In the genomic region with DNA sequence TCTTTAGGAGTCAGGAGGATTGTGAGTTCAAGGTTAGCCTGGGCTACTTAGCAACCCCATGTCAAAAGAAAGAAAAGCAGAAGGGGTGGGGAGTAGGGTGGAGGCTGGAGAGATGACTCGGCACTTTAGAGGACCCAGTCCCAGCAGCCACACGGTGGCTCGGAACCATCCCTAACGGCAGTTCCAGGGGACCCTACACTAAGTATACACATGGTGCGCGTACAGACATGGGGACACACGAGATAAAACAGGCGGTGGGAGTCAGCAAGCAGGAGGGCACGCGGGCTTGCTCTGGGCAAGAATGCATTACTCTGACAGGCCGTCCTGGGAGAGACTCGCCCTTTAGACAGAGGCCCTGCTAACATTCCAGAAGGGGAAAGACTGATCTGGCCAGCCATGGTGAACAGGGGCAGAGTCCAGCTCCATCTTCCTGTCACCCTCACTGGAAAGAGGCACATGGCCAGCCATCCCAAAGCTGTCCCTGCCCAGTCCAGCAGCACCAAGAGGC, we compare ENCODE assay signal across 8 mouse cellular contexts. TPM values are rescaled to one million over a fixed set of nuclear protein-coding genes. Genes with fewer than 3 reads are reported as not detected.
DNase-seq lines count a peak whose midpoint lies in the region; ATAC-seq and TF ChIP-seq lines count a peak whose summit lies in the region.

No protein-coding gene starts in this region.

- no peak for TF ChIP-seq CTCF in layer of hippocampus, adult 2 months (conservative IDR thresholded peaks at IDR 0.05)

- intact Hi-C loops in heart, postnatal 10 days (cut with DNase I): no loop called here
- intact Hi-C loops in left cerebral cortex, postnatal 36 days (cut with DNase I): no loop called here

- WGBS in kidney, embryonic 15.5 days: 51% methylated on average over 12 of the region's 12 CpGs

- ATAC-seq in kidney, embryonic 15.5 days (replicated peaks; ENCODE audit: low FRiP score): peak; percentile 15; the same call in 1 of the 2 replicates

- no peaks in the 10 kb centered on the region for H3K36me3 ChIP-seq in kidney, embryonic 15.5 days
- H3K36me3 ChIP-seq in megakaryocyte, embryonic 14.5 days (replicated peaks; ENCODE audit: low read length): peaks cover 25% of the 10 kb centered on the region

- no peaks in the 10 kb centered on the region for H3K27me3 ChIP-seq in kidney, embryonic 15.5 days
- no peaks in the 10 kb centered on the region for H3K27me3 ChIP-seq in megakaryocyte, embryonic 14.5 days (replicated peaks)

- peak overlapping the region; percentile 31 for H3K4me2 ChIP-seq in kidney, embryonic 15.5 days

- no peak overlapping the region for H3K9ac ChIP-seq in kidney, embryonic 15.5 days

- H3K9me3 ChIP-seq in kidney, embryonic 15.5 days (replicated peaks): no peaks in the 10 kb centered on the region
- H3K9me3 ChIP-seq in megakaryocyte, embryonic 14.5 days: peaks cover 11% of the 10 kb centered on the region

- peak; percentile 94 for DNase-seq in heart, adult 11 months
- DNase-seq in heart, postnatal 10 days: no peak
- DNase-seq in layer of hippocampus, adult 2 months (ENCODE audit: low spot score in 2 of 2): no peak
- no peak for DNase-seq in left cerebral cortex, postnatal 36 days (ENCODE audit: low spot score in 2 of 2)
- DNase-seq in frontal cortex, postnatal 25 days (ENCODE audit: low spot score in 2 of 2): no peak

- peak overlapping the region; percentile 74 for H3K4me3 ChIP-seq in brown adipose tissue, adult 24 weeks (ENCODE audit: insufficient read depth, low read depth, low read length)
- H3K4me3 ChIP-seq in kidney, embryonic 15.5 days (replicated peaks): no peak overlapping the region
- peak overlapping the region; percentile 86 for H3K4me3 ChIP-seq in megakaryocyte, embryonic 14.5 days (replicated peaks)
- H3K4me3 ChIP-seq in layer of hippocampus, adult 2 months: no peak overlapping the region

- H3K4me1 ChIP-seq in brown adipose tissue, adult 24 weeks (ENCODE audit: control insufficient read depth, insufficient read depth, insufficient read length, low read length): peaks cover 18% of the 10 kb centered on the region
- peaks cover 83% of the 10 kb centered on the region for H3K4me1 ChIP-seq in kidney, embryonic 15.5 days
- peaks cover 95% of the 10 kb centered on the region for H3K4me1 ChIP-seq in megakaryocyte, embryonic 14.5 days

- H3K27ac ChIP-seq in brown adipose tissue, adult 24 weeks (replicated peaks; ENCODE audit: low read depth, low read length): peak overlapping the region; percentile 94
- peak overlapping the region; percentile 72 for H3K27ac ChIP-seq in kidney, embryonic 15.5 days
- H3K27ac ChIP-seq in layer of hippocampus, adult 2 months: no peak overlapping the region

RNA-seq across cellular contexts. Expression of a gene that starts 6.7 kb away (rescaled TPM):
- total RNA-seq in heart, postnatal 10 days (2021): 10 to 100 TPM; 41.9 to 45.6 TPM
- polyA plus RNA-seq in brown adipose tissue, adult 24 weeks (2012; ENCODE audit: insufficient read depth, insufficient read length, missing spikeins): 66.4 and 85.8 TPM in 2 replicates
- polyA plus RNA-seq in kidney, embryonic 15.5 days (2015; fragmentation: Nextera tagmentation; extraction: Ambion mirVana): 17.8 and 18.5 TPM in 2 replicates
- 4.4 and 6.8 TPM in 2 replicates for polyA plus RNA-seq in megakaryocyte, embryonic 14.5 days (2012; ENCODE audit: insufficient read depth, low replicate concordance)
- 10 to 100 TPM in 1 of 2 experiments, 1 to 10 TPM in 1; 9.5 to 11.1 TPM for total RNA-seq in layer of hippocampus, adult 2 months (2021)
- 10 to 100 TPM; 12.5 to 14.3 TPM for total RNA-seq in left cerebral cortex, postnatal 36 days (2021)

RNA-seq across cellular contexts. Expression of a gene that starts 47.2 kb away (rescaled TPM):
- total RNA-seq in heart, postnatal 10 days (2021): 10 to 100 TPM; 34.3 to 56.2 TPM
- polyA plus RNA-seq in brown adipose tissue, adult 24 weeks (2012; ENCODE audit: insufficient read depth, insufficient read length, missing spikeins): 24.3 and 32.5 TPM in 2 replicates
- 11.7 and 12.7 TPM in 2 replicates for polyA plus RNA-seq in kidney, embryonic 15.5 days (2015; fragmentation: Nextera tagmentation; extraction: Ambion mirVana)
- polyA plus RNA-seq in megakaryocyte, embryonic 14.5 days (2012; ENCODE audit: insufficient read depth, low replicate concordance): 0.75 TPM in 1 of 2 replicates, not detected in the other
- 10 to 100 TPM; 30.3 to 33.3 TPM for total RNA-seq in layer of hippocampus, adult 2 months (2021)
- 10 to 100 TPM; 17.1 to 19.0 TPM for total RNA-seq in left cerebral cortex, postnatal 36 days (2021)

Comparison
In these comparisons a context has a peak if more than half of its experiments do, and no peak if none do; other contexts are left out.
1. H3K4me3 ChIP-seq: peak in brown adipose tissue, adult 24 weeks (single experiment) and megakaryocyte, embryonic 14.5 days (single experiment); none in kidney, embryonic 15.5 days (single experiment) and layer of hippocampus, adult 2 months (single experiment).